Mouse (Mus musculus): ENCODE results near the gene Il17rd. TPM values are rescaled to one million over a fixed set of nuclear protein-coding genes. Genes with fewer than 3 reads are reported as not detected.

Gene Il17rd
- total RNA-seq, 2 experiments from 2014 or later, result 3.6 to 3.9 TPM

DNA sequence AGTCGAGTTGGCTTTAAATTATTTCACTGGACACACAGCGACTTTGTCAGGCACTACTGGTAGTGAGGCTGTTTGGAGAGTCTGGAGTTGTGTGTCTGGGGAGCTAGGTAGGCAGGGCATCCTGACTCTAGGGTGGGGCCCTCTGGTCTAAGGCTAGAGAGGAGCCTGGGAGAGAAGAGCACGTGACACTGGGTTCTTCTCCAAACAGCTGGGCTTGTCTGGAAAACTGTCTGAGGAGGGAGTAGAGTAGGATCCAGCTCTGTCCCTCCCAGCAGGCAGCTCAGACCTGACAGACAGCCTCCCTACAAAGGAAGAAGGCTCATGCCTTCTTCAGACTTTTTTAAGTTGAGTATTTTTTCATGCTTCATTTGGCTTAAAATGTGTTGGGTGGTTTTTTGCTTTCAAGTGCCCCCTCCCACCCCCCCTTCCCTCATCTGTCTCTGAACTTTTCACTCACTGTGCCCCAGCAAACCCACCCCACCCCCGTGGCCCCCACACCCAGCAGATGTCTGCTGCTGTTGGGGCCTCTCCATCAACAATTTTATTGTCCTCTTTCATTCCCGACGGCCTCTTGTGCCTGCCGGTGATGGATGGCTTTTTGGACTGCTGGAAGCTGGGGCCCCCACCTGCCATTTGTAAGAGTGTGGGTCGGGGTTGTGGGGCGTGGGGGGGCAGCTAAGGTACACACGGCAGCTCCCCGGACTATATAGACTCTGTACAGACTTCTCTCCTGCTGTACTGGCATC is 5.7 kb downstream of the Il17rd start:
- no peak for DNase-seq (ENCODE audit: low spot score in 2 of 2)

DNA sequence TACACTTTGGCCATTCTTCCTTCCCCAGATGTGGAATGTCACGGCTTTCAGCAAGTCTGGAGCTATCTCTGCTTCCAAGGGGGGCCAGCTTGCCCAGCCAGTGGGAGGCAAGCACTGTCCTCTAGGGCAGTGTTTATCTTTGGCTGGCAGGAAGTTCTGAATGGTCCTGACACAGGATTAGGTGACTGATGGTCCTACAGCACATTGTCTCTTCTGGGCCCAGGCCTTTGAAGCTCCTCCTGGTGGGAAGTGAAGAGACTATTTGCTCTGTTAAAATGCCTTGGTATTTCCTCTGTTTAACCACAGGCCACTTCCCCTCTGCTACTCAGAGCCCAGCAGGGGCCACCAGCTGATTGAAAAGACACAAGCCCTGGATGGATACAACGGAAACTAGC is 6.2 kb downstream of the Il17rd start:
- DNase-seq (ENCODE audit: low spot score in 2 of 2), result no peak

GRCm38 (mm10) chr14:27048231-27048956 is 9.7 kb downstream of the Il17rd start:
- no peak for DNase-seq (ENCODE audit: low spot score in 2 of 2)

GRCm38 (mm10) chr14:27050043-27050442 is 11.3 kb downstream of the Il17rd start:
- no peak for DNase-seq (ENCODE audit: low spot score in 2 of 2)

DNA sequence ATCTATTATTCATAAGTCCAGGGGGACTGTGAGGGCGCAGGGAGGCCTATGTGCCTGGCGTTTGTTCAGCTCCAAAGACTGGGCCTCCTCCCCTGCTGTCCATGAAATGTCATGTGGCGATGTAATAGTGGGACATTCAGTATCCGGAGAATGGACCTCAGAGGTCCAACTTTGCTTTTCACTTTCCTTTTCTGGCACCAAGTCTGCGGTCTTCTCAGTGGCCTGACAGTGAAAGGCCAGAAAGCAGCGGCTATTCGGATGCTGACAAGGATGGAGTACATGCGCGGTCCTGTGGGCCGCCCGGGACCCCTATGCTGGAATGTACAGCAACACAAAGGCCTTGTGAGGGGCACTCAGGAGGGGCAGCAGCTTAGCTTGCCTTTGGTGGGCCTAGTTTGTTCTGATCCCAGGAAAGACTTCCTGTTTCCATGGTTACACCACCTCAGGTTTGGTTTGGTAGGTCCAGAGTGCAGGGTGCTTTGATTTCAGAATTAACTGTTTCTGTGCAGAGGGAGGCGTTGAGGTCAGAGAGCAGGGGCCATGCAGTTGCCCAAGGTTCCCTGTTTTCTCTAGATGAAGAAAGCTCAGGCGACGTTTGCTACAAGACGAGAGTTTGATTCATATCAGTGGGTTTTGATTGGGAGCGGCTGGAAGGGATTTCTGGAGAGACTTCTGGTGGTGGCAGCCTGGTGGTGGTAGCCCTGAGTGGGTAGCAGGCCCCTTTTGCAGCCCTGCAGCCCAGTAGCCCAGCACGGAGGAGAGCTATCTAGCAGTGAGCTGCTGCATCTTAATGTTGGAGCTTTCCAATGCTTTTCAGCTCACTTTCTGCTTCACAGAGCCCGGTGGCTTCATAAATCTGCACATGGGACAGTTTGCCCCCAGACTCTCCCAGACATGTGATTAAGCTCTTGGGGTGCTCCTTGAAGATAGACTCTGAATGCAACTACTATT is 12.1 kb downstream of the Il17rd start:
- DNase-seq (ENCODE audit: low spot score in 2 of 2), result no peak

DNA sequence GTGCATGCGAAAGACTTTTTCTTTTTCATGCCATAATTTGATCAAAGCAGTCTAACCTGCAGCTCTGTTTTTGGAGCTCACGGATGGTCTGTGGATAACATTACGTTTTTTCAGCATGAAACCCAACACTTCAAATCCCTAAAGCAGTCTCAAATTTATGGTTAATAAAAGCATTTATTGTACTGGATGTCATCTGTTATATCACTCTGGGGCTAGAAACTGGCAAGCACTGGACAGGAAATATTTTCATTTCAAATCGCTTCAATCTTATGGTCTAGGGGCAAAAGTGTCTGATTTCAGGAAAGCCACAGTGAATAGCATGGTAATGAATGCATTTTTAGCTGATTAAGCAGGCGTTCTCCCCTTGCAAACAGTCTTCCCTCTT is 12.8 kb downstream of the Il17rd start:
- no peak for DNase-seq (ENCODE audit: low spot score in 2 of 2)

GRCm38 (mm10) chr14:27058535-27059223 is 19.9 kb downstream of the Il17rd start:
- DNase-seq (ENCODE audit: low spot score in 2 of 2), result no peak

DNA sequence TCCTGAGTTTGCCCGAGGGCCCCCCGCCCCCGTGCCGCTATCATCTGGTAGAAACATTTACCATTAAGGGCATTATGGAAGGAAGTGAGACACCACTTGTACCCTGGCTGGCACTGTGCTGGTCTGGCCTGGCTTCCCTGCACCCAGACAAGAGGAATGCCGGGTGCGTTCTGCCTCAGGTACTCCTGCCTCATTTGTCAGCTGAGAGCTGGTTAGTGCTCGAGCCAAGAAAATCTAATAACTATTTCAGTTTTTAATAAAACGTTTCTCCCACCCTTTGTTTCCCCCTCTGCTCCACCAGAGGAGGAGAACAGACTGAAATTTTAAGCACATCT is 20.4 kb downstream of the Il17rd start:
- no peak for DNase-seq (ENCODE audit: low spot score in 2 of 2)

DNA sequence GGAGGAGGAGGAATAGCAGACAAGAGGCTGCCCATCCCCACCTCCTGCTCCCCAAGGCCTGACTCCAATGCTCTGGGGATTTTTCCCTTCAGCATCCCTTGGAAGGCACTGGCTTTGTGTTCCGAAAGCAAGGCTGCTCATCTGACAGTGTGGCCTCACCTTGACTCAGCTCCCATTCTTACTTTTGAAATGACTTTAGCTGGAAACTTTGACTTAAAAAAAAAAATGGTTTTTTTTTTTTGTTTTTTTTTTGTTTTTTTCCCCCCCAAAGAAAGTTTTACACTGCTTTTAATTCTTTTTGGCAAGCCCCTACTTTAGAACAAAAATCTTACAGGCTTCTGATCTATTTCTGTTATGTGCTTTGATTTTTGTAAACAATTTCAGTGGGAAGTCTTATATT is 24.6 kb downstream of the Il17rd start:
- DNase-seq (ENCODE audit: low spot score in 2 of 2), result no peak

- DNase-seq (ENCODE audit: low spot score in 2 of 2), result no peak
Observed at GRCm38 (mm10) chr14:27066171-27066929, 27.6 kb downstream of the Il17rd start.

DNA sequence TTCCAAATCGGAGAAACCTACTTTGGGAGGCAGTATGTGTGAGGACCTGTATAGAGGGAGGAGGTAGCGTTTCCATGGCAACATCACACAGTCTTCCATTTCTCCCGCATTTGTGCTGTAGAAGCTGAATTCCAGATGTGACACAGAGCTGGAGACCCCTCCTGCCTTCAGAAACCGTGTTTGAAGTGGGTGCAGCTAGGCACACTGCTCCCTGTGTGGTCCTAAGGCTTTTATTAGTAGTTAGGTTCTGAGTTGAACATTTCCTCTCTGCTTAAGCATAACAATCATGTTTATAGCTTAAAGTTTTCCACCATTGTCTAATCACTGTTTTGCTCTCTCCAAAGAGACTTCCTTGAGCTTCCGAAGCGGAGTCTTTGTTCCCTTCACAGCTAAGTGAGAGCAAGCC is 29.1 kb downstream of the Il17rd start:
- no peak for DNase-seq (ENCODE audit: low spot score in 2 of 2)

DNA sequence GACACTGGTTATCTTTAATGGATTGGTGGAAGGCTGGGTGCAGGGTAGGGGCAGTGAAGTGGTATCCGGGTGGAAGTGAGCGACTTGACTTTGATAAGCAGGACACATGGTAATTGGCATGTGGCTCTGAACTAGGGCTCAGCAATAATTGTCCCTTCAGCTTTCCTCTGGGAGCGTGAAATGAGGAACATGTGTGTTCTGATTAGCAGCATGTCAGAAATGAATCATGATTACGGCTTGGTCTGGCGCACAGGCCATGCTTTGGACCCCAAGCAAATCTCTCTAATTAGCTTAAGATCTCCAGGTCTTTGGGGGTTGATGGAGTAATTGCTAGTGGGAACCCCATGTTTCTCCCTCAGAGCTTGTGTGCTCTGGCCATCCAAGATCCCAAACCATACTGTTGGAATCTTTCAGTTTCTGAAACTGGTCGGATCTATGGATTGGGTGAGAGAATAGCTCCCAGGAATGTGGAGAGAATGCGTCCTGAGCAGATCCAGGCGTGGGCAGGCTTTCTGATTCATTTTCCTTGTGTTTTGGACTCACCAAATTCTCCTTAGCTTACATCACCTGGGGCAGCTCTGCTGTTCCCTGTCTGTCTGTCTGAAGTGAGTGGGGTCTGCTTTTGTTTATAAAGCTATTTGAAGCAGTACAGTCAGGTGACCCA is 30.8 kb downstream of the Il17rd start:
- DNase-seq (ENCODE audit: low spot score in 2 of 2), result no peak

- DNase-seq (ENCODE audit: low spot score in 2 of 2), result no peak
Observed at GRCm38 (mm10) chr14:27070128-27070527, 31.4 kb downstream of the Il17rd start.

DNA sequence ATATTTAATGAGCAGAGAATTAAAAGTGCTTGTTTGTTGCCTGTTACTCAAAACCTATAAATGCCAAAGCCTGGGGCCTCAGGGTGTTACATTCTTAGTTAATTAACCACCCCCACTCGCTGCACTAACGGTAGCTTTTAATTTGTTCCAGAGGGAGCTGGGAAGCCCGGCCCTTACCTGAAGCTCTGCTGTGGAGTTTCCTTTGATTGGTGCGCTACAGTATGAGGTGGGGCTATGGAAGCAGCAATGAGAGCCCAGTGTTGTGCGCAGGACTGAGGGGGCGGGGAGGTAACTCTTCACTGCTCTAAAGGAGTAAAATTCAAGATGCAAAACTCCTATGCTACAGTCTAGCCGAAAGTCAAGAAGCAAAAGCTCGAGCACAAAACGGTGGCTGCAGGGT is 32.0 kb downstream of the Il17rd start:
- no peak for DNase-seq (ENCODE audit: low spot score in 2 of 2)

DNA sequence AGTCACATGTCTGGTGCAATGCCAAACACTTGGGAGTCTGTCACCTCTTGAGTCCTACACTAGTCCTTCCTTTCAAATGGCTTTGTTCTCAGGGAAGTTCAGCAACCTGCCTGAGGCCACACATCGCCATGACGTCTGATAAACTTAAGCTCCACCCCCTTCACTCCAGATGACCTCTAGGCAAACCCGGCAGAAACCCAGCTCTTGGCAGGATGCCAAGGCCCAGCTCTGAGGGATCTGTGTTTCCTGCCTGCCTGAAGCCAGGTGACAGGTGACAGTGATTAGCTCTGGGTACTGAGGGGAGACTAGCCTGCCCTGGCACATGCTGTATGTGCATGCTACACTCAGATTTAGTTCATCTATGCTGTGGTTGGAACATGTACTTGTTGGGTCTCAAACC is 33.2 kb downstream of the Il17rd start:
- no peak for DNase-seq (ENCODE audit: low spot score in 2 of 2)

- DNase-seq (ENCODE audit: low spot score in 2 of 2), result no peak
Observed at GRCm38 (mm10) chr14:27075084-27075483, 36.3 kb downstream of the Il17rd start.

DNA sequence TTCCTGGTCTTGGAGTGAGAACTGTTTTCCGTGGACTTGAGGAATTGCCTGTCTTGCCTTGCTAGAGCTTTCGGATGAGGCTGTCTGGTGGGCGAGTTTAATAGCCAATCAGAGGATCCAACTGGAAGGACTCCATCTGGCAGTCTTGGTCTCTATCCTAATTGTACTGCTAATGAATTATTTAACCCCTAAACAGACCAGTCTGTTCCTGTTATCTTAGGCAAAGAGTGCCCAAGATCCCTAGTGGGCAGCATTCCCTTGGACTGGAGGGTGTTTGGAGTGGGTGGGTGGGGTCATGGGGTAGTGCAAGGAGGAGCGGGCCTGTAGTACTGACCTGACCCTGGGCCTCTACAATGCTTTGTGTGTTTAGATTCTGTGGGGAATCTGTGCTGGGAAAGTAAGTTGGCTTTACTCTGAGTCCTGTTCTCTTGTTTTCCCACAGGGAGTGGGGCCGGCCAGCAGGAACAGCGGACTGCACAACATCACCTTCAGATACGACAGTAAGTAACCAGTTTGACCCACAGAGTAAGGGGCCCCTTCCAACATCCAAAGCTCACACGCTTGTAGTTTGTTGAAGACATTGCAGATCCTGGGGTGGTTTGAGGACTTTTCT is 37.3 kb downstream of the Il17rd start:
- peak in 1 of 2 experiments; percentile 48 for DNase-seq (ENCODE audit: low spot score in 2 of 2)

DNA sequence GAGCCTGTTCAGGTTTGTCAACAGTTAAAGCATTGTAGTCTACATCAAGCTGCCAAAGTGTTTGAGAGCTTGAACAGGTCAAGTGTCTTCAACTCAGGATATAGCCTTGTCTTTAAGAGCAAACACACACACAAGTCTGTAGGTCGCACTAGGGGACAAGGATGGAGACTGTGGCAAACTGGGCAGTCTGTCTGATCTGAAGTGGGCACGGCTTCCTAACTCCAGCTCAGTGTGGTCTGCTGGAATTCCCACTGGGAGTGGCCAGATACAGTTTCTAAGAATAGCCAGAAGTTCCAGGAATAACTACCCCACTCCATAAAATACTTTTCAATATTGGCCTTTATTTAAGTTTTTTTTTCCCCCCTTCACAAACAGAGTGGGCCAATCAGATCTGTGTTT is 37.8 kb downstream of the Il17rd start:
- no peak for DNase-seq (ENCODE audit: low spot score in 2 of 2)

GRCm38 (mm10) chr14:27081536-27082275 is 43.0 kb downstream of the Il17rd start:
- DNase-seq (ENCODE audit: low spot score in 2 of 2), result peak; percentile 26 to 60

All from layer of hippocampus, adult 18-20 months (tissue).